Mouse (Mus musculus) frontal cortex, postnatal 25 days (tissue): ENCODE measurements around the gene Elf4.
"Not testable (repeated sequence)": the region's sequence is repeated elsewhere in the genome, so short reads cannot be mapped to it uniquely, and the experiment has no call there.

Experiments
- DNase-seq, 2 experiments: peaks; one replicate each; pipeline ENCODE4 v3.0.0; 2022; ENCODE audit warnings: low spot score in 2 of 2

The Elf4 gene

DNA sequence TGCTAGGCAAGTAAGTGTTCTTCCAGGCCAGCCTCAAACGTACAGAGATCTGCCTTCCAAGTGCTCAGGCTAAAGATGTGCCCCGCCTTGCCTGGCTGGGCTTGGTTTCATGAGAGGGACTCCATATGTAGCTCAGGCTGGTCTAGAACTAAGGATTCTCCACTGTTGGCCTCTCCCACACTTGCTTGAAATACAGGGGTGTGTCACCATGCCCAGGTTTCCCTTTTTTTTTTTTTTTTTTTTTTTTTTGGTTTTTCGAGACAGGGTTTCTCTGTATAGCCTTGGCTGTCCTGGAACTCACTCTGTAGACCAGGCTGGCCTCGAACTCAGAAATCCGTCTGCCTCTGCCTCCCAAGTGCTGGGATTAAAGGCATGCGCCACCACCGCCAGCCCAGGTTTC lies 26.9 kb downstream of the Elf4 start:
- not testable (repeated sequence) for DNase-seq

DNA sequence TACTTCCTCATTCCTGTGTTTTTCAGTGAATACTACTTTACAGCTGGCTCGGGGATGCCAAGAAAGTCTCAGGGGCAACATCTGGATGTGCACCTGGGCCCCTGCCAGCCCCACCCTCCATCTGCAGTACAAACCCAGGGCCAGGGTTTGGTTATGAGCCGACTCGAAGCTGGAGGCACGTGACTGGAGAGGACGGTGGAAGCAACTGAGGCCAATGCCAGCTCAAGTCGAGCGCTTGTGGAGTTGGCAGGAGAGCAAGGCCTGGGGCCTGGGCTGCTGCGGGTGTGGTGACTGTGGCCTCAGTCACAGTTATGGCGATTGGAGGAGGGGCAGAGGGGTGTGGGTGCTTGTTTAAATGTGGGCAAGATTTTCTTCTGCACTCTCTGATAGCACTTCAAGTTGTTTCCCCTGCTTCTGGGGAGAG lies 27.4 kb downstream of the Elf4 start:
- no peak for DNase-seq

DNA sequence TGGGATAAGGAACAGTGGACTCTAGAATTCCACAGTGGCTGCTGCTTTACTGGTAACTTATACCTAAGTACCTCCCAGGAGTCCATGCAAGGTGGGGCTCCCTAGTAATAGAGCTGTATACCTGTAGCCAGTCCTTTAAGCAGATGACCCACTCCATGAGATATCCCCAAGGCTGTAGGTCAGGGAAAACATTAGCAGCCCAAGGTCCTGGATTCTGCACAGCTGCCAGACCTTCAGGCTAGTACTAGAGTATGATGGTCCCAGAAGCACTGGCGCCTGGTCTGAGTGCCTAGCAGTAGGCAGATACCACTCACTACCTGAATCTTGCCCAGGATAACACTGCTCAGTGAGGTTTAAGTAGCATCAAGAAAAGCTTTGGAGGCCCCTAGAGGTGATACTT lies 28.7 kb downstream of the Elf4 start:
- DNase-seq: no peak

DNA sequence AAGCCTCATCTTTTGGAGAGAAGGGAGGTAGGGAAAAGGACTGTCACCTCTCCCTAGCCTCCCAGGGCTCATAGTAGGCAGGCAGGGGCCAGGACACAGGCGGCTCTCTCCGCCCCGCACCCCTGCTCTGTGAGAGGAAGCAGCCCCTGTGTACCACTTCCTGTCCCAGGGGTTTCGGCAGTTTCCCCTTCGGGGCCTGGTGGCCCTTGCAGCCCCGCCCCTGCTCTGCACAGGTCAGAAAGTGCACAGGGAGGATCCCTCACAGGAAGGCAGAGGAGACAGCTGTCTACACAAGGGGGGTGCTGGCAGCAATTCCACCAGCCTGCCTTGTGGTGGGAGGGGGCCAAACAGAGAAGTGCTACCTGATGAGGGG lies 29.4 kb downstream of the Elf4 start:
- DNase-seq: no peak

DNA sequence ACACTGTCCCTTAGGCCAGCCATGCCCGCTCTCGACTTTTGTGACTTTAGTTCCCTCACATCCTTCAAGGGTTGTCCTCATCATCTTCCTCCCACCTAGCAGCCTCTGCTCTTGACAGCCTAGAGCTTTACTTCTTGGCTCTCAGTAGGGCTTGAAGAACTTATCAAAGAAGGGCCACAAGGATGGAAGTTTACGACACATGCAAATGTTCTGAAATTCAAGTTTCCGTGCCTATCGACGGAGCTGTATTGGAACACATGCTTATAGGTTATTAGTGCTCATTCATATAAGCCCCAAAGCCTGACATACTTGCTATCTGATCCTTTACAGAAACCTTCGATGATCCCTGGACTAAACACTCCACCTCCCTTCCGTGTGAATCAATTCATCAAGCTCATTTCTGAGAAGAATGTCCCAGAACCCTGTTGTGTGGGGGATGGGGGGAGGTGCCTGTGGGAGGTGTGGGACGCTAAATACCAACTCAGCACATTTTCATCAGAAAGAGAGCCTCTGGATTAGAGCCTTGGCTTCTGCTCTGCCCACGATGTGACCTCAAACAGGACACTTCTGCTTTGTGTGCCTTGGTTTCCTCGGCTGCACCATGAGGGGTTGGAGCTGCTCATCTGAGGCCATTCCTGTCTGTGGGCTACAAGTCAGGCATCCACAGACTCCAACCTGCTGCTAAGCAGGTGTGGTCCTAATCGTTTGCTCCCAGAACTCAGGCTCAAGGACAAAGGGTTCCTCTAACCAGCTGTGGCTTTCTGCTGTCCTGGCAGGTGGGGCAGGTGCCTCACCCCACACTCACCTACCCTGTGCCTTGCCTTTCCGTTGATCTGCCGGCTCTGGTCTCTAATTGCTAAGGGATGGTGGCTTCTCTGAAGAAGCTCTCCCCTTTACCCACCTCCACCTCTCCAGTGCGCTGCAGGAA lies 30.1 kb downstream of the Elf4 start:
- DNase-seq: no peak

DNA sequence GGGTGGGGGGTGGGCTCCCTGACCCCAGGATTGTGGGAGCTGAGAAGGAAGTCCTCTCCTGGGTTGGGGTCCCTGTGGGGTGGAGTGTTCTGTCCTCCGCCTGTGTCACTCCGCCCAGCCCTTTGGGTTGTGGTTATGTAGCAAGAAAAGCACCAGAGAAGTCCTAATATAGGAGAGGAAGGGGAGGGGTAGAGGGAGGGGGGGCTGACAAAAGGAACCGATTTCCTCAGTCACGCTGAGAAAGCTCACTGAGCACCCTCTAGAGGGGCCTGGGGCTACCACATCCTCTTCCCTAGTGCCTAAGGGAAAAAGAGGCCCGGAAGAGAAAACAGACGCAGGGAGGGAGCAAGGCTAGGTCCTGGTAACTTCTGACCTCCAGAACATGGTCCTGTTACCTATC lies 33.4 kb downstream of the Elf4 start:
- DNase-seq: no peak

DNA sequence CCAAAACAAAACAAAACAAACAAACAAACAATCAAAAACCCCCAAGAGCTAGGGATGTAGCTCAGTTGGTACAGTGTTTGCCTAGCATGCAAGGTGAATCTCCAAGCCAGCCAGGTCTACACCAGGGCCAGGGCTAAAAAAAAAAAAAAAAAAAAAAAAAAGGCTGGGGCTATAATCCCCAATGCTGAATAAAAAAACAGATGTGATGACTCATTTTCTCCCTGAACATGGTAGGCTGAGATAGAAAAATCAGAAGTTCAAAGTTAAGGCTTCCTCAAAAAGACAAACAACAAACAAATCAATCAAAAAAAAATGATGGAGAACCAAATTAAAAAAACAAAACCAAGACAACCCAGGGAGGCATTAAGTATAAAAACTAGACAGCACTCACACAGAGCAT lies 33.8 kb downstream of the Elf4 start:
- DNase-seq: no peak

DNA sequence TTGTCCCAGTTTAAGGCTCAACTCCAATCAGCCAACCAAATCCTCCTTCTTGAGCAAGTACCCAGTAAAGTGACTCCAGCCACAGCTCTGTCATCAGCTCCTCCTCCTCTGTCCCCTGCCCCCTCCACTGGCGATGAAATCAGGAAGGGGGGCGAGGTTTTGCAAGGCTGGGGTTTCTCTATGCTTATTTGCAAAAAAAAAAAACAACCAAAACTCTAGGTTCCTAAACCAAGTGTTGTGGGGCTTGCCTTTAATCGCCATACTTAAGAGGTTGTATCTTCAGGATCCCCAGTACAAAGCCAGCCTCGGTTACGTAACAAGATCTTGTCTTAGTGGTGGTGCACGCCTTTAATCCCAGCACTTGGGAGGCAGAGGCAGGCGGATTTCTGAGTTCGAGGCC lies 34.3 kb downstream of the Elf4 start:
- no peak for DNase-seq

DNA sequence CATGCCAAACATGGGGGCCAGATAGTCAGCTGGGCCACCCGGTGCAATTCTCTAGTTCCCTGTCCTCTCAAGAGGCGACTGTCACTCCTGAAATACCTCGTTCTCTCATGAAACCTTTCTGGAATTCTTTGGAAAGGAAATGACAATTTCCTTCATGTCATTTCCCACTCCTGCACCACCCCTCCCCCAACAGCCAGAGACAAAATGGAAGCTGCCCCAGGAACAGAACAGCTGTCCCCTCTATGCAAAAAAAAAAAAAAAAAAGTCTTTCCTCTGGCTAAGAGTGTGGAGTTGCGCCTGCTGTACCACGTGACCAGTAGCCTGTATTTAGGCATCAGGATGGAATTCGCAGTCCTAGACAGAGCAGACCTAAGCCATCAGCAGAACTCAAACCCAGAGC lies 34.7 kb downstream of the Elf4 start:
- DNase-seq: no peak

DNA sequence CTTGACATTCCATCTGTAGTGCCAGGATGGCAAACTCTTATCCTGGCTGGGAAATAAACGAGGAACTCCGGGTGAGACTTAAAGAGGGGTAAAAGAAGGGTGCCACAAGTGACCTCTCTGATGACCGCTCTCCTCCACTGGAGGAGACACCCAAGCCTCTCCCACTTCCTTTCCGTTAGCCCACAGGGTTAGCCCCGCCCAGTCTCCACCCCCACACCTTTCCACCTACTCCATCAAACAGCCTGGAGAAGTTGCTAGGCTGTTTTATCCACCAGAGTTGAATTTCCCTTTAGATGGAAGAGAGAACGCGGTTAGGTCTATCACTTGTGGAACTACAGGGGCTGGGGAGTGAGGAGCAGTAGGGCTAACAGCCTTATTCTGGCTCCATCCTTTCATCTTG lies 37.7 kb downstream of the Elf4 start:
- DNase-seq: no peak

DNA sequence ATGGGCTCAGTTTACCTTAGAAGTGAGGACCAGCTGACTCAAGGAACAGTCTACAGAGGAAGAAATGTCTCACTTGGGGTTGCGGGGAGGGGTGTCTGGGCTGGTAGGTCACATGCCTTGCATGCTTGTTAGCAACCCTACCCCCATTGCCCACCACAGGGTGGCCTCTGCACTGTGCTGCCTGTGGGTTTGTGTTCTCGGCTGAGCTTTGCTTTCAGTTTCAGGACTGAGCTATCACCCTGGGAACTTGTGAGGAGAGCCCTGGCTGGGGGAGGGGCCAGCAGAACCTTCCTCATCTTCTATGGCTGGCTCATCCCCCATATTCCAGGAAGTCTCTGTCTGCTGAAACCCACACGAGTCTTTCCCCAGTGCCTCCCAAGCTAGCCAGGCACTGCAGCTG lies 38.3 kb downstream of the Elf4 start:
- DNase-seq: no peak

DNA sequence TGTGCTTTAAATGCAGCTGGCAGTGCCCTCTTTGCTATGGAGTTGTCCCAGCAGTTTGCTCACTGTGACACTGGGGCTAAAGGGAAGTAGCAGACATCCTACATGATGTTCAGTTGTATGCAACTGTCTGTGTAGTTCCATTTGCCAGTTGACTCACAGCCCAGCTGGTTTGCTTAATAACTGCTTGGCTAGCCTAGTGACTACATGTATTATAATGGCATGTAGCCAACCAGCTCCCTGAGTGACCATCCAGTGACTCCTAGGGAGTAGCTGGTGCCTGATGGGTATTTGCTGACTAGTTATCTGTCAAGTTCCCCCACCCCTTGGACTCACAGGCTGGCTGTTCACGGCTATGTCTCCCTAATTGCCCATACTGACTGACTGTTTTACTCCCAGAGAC lies 39.3 kb downstream of the Elf4 start:
- no peak for DNase-seq

DNA sequence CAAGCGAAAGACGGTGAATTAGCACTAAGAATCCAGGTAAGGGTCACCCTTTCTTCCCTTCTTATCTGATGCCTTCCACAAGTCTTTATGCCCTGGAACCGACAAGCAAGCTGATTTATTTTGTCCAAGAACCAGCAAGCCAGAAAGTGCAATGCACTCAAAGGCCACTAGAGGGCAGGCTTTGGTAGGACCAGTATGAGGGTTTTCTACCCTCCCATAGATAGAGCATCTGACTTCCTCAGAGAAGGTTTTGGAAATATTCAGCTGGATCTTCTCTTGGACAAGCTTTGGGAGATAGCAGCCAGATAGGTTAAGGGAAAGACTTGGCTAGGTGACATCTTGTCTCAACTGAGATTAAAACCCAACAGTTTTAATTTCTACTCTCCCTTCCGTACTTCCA lies 39.9 kb downstream of the Elf4 start:
- DNase-seq: peak; percentile 43 to 51

DNA sequence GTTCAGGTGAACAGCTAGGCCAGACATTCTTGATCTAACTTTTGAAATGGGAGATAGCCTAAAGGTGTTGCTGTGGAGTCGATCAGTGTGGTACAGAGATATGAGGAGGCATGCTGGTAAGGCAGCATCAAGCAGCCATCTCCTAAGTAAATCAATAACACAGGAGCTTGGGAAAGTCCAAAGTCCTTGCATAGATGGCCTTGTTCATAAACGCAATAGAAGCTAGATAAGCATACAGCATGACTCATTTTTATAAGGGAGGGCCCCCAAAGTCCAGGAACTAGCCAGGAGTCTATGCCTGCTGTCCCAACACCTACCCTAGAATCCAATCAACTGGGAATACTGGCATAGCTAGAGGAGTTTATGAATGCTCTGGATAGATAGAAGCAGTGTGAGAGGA lies 44.5 kb downstream of the Elf4 start:
- no peak for DNase-seq

DNA sequence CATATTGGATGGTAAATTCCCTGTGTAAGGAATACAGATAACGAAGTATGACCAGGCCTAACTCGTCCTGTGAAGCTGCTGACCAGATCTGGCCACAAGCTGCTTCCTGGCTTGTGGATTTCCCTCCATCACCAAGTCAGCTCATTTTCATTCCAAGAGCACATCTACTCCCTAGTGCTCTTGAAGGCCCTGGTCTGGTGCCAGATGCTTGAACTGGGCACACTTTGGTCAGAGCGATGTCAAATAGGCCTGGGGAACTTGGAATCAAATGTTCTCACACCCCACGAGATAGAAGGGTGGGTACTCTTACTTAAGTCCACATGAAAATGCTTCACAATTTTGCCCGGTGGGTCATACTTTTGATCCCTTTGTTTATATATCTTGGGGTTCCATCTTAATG lies 48.6 kb downstream of the Elf4 start:
- DNase-seq: no peak

DNA sequence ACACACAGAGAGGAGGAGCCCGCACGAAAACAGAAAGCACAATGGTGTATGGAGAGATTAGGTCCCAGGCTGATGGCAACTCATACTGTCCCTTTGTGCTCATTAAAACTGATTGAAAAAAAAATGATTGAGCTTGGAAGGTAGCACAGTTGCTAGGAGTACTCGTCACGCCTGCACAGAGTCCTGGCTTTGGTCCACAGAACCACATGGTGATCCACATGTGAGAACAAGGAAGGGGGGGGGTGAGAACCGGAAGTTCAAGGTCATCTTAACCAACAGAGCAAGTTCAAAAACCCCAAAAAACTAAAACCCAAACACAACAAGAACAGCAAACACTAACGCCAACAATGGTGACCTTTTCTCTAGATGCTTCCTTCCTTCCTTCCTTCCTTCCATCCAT lies 50.3 kb downstream of the Elf4 start:
- no peak for DNase-seq

DNA sequence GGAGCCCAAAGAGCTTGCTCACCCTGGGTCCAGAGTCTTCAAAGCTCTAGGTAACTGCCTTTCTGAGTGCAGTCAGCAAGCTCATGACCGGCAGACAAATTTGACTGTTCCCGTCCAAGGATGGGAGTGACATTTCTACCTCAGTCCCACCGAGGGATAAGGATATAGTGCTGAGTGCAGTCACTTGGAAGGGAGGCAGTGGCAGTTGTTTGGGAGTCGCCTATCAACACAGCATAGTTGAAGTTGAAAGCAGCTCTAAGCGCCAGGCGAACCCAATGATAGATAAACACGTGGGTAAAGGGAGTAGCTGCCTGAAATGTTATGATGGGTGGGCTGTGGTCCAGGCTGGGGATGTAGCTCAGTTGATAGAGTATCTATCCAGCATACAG lies 52.5 kb downstream of the Elf4 start:
- no peak for DNase-seq

DNA sequence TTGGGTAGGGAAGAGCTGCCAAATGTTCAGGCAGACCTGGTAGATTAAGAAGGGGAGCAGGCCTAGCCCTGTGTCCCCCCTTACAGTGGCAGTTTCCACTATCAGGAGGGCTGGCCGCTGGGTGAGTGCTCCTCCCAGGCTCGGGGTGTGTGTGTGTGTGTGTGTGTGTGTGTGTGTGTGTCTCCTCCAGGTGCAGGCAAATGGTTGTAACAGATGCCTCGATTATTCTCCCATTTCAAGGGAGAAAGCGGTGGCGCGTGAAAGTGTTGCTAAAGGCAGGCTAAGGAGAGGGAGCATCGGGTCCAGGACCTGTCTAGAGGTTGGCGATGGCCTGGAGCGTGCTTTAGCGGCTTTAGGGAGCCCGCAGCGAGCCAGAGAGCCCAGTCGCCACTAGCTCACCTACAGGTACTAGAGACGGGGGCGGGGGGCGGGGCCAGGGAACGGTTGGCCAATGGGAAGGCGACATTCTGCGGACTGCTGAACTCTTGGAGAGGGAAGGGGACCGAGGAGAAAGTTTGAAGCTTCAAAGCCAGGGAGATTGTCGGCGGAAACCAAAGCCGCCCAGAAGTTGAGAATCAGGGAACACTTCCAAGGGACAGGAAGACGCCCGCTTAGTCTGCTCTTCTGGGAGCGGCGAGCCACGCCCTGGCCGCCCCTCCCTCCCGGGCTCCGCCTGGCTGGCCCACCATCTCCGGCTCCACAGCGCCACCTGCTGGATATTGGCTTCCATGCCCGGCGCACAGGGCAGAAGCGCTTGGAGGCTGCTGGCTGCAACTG lies 53.1 kb downstream of the Elf4 start:
- peak; percentile 64 to 80 for DNase-seq

DNA sequence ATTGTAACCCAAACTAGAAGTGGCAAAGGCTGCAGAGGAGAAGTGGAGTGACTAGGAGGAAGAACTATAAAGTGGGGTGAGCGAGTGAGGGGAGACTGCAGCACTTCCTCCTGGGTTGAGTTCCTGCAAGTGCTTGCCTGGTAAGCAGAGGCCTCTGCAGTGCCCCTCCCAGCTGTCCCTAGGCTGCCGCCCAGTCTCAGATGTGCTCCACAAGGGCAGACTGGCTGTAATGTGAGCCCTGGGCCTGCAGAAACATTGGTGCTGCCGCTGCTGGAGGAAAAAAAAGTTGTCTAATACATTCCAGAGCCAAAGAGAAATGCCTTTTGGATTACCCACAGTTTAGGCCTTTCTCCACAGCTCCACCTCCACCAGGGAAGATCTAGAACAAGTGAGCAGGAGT lies 57.8 kb downstream of the Elf4 start:
- DNase-seq: no peak

DNA sequence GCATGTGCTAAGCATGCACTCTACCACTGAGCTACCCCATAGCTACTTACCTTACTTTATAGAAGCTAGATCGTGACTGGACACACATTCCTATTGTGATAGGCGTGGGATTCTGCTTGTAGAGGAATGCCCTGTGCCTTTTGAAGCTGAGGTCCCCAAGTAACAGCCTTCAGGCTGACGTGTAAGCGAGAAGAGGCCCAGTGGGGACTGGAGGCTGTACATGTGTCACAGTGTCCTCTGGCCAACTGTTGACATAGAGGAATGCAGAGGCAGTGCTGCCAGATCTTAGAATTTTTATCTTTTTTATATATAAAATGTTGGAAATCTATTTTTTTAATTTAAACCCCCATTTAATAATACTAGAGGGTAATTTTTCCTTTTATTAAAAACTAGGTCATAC lies 62.9 kb downstream of the Elf4 start:
- DNase-seq: no peak

DNA sequence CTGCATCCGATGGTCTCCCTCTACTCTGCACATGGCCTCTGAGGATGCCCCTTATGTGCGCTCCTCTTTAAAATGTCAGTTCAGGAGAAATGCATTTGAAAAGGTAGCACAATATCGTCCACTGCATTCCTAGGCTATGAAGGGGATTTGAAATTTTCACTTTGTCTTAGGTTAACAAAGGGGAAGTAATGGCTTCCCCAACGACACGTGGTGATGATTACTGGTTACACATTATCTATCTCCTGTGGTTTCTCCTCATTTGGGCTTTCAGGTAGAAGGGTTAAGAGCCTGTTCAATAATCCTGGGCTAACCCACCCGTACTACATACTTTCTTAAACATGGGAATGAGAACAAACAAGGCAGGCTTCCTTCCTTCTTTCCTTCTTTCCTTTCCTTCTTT lies 73.6 kb downstream of the Elf4 start:
- DNase-seq: no peak

DNA sequence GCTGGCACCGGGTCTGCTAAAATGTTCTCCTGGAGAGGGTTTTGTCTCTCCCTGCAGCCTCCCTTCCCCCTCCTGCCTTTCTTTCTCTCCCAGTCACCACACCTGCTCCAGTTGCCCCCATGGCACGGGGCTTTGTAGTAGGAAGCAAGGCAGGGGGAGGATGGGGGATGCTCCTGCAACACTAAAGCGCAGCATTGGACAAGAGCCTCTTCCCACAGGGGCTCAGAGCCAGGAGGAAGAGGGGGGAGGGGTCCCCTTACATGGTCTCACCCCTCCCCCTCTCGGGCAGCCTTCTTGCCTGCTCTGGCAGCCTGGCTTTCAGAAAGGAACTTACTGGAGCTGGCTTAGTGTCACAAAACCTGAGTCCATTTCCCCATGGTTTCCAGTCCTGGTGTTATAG lies 77.0 kb downstream of the Elf4 start:
- DNase-seq: no peak

DNA sequence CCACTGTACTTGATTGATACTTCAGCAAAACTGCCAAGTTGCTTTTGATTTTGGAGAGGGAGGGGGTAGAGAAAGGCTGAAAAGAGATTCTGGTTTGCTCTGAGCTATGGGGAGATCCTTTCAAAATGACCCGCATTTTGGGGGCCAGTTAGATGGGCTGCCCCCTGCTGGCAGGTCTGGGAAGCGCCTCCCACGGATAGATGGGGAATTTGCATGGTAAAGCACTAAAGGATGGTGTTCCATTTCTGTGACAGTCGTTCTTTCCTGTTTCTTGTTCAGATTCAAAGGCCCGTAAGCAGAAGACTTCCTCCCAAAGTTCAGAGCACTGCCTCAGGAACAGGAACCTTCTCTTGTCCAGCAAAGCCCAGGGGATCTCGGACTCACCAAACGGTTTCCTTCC lies 79.3 kb downstream of the Elf4 start:
- DNase-seq: peak in 1 of 2 experiments; percentile 18
